Mouse (Mus musculus) heart, adult 18-20 months (tissue): Measurements from ENCODE around the gene Gm37240. TPM values are rescaled to one million over a fixed set of nuclear protein-coding genes. Genes with fewer than 3 reads are reported as not detected.
A peak's percentile ranks its signal among the peaks of the same experiment; 100 is the strongest.

Experiments
- DNase-seq, 2 experiments: peaks; one replicate each; pipeline ENCODE4 v3.0.0; 2021 to 2022; ENCODE audit warnings: mixed read lengths in 1 of 2
- total RNA-seq, 2 experiments: library from RNA; stranded (reverse); gene quantifications; 2 replicates each; pipeline ENCODE4 v1.2.3; 2021

The Gm37240 gene
- total RNA-seq, 2 experiments from 2014 or later = 30.0 to 39.3 TPM

- DNase-seq = no peak
Observed at GRCm38 (mm10) chr3:85749348-85749747, 138.0 kb downstream of the Gm37240 start.

- no peak for DNase-seq
Observed at GRCm38 (mm10) chr3:85748863-85749262, 138.5 kb downstream of the Gm37240 start.

DNA sequence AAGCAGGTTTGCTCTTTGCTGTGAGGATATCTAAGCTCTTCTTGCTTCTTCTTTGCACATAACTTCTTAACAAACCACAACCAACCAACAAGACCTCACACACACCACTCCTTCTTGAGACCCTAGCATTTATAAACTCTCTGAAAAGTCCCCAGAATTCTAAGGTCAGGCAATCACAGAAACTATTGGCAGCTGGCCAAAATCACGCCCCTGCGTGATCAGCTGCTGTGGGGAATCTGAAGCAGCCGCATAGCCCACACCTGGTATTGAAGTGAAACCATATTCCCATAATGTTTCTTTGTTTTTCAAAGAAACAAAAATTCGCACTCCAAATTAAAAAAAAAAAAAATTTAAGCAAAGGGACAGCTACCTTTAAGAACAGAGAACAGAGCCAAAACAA, 141.2 kb downstream of the Gm37240 start:
- no peak for DNase-seq

GRCm38 (mm10) chr3:85741767-85742166, 145.6 kb downstream of the Gm37240 start:
- no peak for DNase-seq

GRCm38 (mm10) chr3:85738591-85738990, 148.7 kb downstream of the Gm37240 start:
- DNase-seq = no peak

GRCm38 (mm10) chr3:85733939-85734729, 153.2 kb downstream of the Gm37240 start:
- DNase-seq = no peak

DNA sequence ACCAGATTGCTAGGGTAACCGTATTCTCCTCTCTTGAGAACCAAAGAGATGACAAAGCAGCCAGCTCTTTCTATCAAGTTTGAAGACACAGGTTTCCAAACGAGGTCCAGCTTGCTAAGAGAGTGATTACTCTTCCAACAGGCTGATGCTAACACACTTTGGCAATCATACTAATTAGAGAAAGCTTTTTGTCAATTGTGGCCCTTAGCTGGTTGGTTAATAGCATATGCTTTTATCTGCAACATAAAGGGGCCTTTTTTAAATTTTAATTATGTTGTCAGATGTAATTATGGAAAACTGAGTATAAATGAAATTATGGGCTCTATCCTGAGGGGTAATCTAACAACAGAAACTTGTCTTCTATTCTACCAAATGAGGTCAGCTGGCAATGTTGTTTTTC, 160.1 kb downstream of the Gm37240 start:
- DNase-seq = no peak

DNA sequence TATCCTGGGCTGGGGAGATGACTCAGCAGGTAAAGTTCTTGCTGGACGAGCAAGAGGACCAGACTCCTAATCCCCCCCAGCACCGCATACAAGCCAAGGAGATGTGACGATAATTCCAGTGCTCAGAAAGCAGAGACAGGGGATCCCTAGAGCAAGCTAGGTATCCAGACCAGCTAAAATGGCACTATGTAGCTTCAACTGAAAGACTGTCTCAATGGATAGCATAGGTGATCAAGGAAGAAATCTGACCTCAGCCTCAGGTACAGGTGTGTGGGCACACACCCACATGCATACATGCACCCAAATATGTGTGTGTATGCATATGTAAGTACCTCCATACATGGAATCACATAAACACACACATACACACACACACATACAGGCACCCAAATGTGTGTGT, 161.3 kb downstream of the Gm37240 start:
- no peak for DNase-seq

DNA sequence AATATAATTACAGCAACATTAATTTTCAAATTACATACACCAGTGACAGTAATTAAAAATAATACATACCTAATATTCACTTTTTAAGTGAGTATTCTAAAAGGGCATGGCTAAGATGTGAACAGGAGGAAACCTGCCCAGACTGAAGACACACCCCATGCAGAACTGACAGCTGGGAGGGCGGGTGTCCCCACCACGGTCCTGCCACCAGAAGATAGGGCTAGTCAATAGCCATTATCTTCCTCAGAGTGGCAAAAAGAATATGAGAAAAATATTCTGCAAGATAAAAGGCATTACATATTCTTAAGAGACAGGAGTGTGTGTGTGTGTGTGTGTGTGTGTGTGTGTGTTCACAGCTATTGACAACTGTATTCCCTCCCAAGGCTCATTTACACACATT, 162.2 kb downstream of the Gm37240 start:
- DNase-seq = no peak

DNA sequence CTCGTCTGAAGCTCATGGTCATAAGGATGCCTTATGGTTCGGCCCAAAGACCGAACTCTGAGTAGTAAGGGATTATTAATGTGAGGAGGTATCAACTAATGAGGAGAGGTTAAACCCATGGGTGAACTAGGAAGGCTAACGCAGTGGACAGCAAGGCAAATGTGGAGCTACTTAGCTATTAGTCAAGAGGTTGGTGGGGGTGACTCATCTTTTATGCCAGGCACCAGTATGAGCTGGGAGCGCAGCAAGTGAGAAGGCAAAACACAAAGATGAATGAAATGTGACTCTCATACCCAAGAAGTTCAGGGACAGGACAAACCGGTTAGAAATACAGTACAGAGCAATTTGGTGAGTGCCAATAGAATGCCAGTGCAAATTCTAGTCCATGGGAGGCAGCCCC, 164.7 kb downstream of the Gm37240 start:
- DNase-seq = no peak

GRCm38 (mm10) chr3:85715764-85716297, 171.5 kb downstream of the Gm37240 start:
- no peak for DNase-seq

DNA sequence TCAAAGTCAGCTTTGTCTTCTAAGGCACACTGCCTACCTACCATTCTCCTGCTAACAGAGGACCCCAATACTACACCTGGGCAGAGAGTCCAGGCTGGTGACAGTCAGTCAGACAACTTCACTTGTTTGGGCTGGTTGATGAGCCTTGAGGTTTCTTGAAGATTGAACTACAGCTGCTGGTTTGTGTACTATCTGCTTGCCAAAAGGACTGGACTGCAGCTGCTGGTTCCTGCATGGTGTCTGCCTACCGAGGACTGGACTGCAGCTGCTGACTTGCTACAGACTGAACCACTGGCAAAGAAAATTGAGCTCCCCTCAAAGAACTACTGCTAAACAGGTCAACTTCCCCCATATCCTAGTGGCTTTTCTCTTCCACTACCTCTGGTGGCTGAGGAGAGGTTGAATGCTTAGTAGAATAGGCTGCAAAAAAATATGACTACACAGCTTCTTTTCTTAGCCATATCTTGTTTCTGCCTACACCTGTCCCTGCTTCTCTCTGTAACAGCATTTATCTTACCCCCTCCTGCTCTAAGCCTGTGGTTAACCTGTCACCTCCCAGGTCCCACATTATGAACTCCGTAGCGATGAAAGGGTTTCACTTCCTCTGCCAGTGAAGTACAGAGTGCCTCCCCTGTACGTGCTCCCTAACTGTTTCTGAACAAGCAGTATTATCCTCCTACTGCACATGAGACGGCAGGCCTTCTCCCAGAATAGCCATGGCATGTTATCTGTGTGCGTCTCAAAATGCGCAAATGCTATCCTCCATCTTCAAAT, 173.2 kb downstream of the Gm37240 start:
- no peak for DNase-seq

DNA sequence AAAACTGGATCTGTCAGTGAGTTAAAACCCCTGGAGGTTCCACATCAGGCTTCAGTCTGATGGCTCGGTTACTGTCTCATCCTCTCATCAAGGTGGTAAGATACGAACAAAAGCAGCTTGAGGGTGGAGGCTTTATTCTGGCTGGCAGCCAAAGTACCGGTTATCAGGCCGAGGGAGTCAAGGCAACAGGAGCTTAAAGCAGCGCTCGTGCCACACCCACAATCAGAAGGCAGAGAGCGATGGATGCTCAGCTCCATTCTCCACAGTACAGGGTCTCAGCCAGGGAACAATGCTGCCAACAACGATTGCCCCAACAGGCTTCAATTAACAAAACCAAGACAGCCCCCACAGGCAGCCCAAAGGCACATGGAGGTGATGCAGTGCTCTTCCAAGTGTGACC, 176.6 kb downstream of the Gm37240 start:
- DNase-seq = peak in 1 of 2 experiments; percentile 15

GRCm38 (mm10) chr3:85707421-85707820, 179.9 kb downstream of the Gm37240 start:
- DNase-seq = peak; percentile 38 to 68

DNA sequence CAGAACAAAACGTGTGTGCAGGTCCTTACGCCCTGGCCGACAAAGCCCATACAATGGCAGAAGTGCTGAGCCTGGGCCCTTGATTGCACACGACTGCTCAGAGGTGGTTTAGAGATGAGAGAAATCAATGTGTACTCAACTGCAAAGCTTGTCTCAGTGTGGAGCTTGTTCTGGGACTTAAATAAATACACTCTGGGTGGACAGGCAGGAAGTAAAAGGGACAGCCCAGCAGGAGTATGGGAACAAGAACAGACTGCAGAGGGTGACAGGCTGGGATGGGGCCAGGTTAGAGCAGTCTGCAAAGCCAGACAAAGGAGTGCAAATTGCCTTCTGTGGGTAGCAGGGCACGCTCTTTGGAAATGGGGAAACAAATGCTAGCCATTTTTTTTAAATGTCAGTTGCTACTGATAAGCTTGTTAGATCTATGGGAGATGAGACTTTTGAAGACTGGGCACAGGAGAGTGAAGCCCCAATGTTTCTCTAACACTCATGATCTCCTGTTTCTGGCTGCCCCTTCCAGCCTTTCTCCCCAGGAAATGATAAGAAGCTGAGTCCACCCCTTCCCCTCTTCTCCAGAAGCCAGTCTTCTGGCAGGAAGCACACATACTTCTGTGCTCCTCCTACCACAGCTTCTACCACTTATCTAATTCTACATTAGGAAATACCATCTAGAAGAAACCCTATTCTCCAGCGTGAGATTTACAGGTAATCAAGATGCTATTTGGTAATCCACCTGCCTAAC, 184.0 kb downstream of the Gm37240 start:
- no peak for DNase-seq

- DNase-seq = no peak
Observed at GRCm38 (mm10) chr3:85698496-85698895, 188.8 kb downstream of the Gm37240 start.

GRCm38 (mm10) chr3:85695056-85695455, 192.3 kb downstream of the Gm37240 start:
- no peak for DNase-seq

DNA sequence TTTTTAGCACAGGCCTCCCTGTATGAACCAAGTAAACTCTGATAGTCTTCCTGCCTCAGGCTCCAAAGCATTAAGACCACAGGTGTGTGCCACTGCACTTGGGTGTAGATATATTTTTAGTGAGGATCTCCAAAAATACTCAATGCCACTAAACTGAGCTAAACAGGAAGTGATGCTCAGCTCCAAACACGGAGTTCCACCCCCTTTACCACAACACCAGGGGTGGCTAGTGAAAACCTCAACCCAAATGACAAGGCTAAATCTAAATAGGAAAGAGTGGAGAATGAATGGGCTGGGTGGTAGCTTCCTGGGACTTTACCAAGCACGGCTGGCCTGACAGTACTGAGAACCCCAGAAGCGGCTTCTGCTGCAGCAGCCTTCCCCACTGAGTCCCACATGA, 194.3 kb downstream of the Gm37240 start:
- DNase-seq = no peak

DNA sequence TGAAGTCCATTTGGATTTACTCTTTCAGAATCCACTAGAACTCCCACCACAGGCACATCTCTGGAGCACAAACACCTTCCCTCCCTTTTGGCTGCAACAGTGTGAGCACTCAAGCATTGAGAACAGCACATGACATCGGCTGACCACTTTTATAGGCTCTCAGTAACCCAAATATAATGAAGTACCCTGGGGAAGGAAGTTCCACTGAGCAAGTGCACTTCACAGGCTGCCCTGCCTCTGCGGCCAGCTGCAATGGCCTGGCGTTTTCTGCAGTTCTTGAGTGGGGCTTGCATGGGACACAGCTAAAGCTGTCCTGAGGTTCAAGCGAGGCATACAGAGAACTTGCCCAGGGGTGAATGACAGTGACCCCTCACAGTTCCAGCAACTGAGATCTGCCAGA, 196.2 kb downstream of the Gm37240 start:
- no peak for DNase-seq

DNA sequence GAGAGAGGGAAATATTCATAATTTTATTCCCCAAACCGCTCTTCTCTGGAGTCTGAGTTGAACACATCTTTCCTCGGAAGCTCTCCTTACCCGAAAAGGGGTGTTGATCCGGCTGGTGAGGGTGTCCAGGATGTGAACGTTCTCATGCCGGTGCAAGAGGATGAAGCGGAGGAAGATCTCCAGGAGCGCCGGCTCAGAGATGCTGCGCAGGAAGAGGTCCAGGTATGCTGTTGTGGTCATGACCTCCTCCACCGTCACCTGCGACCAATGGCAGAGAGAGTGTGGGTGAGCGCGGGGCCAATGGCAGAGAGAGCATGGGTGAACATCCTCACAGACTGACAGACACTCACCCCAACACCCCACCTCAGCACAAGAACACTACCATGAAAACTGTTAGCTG, 199.0 kb downstream of the Gm37240 start:
- DNase-seq = no peak

DNA sequence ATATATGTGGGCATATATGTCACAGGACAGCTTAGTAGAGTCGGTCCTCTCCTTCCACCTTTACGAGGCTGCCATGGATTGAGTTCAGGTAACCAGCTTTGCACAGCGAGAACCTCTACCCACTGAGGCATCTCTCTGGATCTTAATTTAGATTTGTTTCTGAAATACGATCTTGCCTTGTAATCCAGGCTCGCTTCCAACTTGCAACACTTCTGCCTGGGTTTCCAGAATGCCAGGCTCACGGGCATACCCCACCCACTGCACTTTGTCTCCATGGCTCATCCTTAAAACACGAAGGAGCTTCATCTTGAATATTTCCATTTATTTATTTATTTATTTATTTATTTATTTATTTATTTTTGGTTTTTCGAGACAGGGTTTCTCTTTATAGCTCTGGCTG, 202.0 kb downstream of the Gm37240 start:
- DNase-seq = peak in 1 of 2 experiments; percentile 14

DNA sequence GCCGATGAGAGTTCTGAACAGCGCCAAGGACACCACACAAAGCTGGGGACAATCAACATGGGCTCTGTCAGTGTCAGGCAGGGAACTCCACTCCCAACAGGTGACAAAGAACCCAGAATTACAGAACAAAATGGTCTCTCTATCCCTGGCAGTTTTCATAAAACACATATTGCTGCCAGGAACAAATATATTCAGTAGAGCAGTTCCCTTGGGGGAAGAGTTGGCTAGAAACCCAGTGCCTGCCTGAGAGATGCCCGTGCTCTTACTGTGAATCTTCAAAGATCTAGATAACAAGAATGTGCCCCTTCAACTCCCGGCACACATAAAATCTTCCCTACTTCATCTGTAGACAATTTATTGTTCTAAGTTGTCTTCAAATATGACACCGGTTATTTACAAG, 203.7 kb downstream of the Gm37240 start:
- DNase-seq = no peak

DNA sequence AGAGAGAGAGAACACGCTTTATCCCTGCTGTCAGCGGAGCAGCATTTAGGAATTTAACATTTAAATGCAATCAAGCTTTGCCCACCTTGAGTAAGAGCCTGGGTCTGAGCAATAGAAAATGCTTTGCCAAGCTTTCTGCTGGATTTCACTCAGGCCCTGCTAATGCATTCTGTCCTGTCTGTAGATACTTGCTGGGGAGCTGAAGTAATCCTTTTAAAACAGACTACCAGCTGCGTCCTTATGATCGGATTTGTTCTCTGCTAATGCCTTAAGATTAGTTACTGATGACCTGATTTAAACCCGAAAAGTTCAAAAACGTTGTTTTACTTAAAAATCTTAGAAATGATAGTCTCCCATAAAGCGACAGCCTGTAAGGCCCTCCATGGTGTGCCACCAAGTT, 206.2 kb downstream of the Gm37240 start:
- DNase-seq = no peak
